Mouse (Mus musculus): Measurements from ENCODE around the gene Wdfy2. TPM values are rescaled to one million over a fixed set of nuclear protein-coding genes. Genes with fewer than 3 reads are reported as not detected.

Wdfy2 gene
- polyA plus RNA-seq, 1 experiment from 2014 or later = 16.9 TPM

DNA sequence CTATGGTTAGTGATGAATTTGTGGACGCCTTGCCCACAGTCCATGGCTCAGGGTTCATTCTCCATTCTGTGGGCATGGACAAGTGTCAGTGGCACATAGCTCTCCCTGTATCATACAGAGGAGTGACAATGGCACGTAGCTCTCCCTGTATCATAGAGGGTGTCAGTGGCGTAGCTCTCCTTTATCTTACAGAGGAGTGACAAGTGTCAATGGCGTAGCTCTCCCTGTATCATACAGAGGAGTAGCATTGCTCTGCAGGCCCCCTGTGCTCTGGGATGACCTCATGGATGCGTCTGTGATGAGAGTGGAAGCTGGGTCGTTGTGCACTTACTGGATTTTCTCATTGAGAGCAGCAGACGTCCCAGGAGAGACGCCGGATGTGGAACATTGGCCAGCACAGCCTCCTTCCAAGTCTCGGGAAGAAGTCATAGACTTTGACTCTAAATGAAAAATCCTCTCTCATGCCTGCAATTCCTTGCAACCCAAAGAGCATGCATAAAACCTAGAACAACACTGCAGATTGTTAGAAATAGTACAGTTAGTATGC is 79.1 kb downstream of the Wdfy2 start:
- WGBS = 93% methylated on average over 10 of the region's 10 CpGs
- Histone ChIP-seq H3K4me1 (ENCODE audit: control insufficient read depth, insufficient read depth, low read length) (no peaks in the 10 kb centered on the region), H3K27me3 (ENCODE audit: control insufficient read depth, insufficient read depth, low read length) (no peaks in the 10 kb centered on the region), H3K9ac (ENCODE audit: low read length) (no peak overlapping the region), H3K9me3 (ENCODE audit: control insufficient read depth, low read length) (no peaks in the 10 kb centered on the region), H3K27ac (ENCODE audit: low read depth, low read length) (no peak overlapping the region), H3K4me2 (ENCODE audit: low read depth) (no peak overlapping the region), H3K36me3 (ENCODE audit: control insufficient read depth, insufficient read depth, low read length) (no peaks in the 10 kb centered on the region), H3K4me3 (ENCODE audit: low read depth, low read length) (no peak overlapping the region)
- ATAC-seq (ENCODE audit: insufficient read depth, low FRiP score, low TSS enrichment) (no peak), DNase-seq (ENCODE audit: low spot score) (no peak)

DNA sequence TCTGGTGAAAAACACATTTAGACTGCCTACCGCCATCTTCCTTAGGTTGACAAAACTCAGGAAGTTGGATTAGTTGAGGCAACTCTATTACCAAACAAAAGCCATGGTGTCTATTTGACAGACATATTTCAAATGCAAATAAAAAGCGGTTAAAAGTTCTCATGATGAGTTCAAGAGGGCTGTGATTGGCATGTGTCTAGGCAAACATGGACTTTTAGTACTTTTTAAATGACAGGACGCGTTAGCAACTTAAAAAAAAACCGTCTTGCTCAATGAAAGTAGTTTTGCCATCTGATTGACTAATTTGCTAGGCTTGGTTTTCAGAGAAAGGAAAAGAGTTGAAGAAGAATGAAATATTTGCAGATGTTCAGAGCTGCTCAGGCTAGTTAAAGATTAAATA is 83.9 kb downstream of the Wdfy2 start:
- ATAC-seq (ENCODE audit: insufficient read depth, low FRiP score, low TSS enrichment) (no peak), DNase-seq (ENCODE audit: low spot score) (no peak)
- H3K4me3 ChIP-seq (ENCODE audit: low read depth, low read length) = no peak overlapping the region
- no peaks in the 10 kb centered on the region for H3K27me3 ChIP-seq (ENCODE audit: control insufficient read depth, insufficient read depth, low read length)
- H3K4me1 ChIP-seq (ENCODE audit: control insufficient read depth, insufficient read depth, low read length) = no peaks in the 10 kb centered on the region
- 92% methylated on average over 5 of the region's 5 CpGs for WGBS
- no peak overlapping the region for H3K27ac ChIP-seq (ENCODE audit: low read depth, low read length)
- H3K9me3 ChIP-seq (ENCODE audit: control insufficient read depth, low read length) = no peaks in the 10 kb centered on the region
- no peak overlapping the region for H3K9ac ChIP-seq (ENCODE audit: low read length)
- H3K4me2 ChIP-seq (ENCODE audit: low read depth) = no peak overlapping the region
- H3K36me3 ChIP-seq (ENCODE audit: control insufficient read depth, insufficient read depth, low read length) = no peaks in the 10 kb centered on the region

DNA sequence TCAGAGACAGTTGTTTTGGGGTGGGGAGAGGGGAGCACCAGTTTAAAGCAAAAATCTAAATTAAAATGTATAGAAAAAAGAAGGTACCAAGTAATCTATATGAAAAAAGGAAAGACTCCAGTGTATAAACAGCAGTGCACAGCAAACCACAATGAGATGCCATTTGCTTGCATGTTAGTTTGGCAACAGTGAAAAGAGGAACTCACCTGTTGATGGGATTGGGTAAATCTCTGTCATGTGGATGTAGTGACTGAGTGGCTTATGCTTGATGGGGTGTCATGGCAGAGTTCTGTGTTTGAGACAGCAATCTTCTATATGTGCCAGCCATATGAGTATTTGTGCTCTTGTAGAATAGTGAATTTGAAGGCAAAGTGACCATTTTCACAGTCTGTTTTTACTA is 85.2 kb downstream of the Wdfy2 start:
- Histone ChIP-seq H3K36me3 (ENCODE audit: control insufficient read depth, insufficient read depth, low read length) (no peaks in the 10 kb centered on the region), H3K27ac (ENCODE audit: low read depth, low read length) (no peak overlapping the region), H3K4me1 (ENCODE audit: control insufficient read depth, insufficient read depth, low read length) (no peaks in the 10 kb centered on the region), H3K9me3 (ENCODE audit: control insufficient read depth, low read length) (no peaks in the 10 kb centered on the region), H3K4me3 (ENCODE audit: low read depth, low read length) (no peak overlapping the region), H3K27me3 (ENCODE audit: control insufficient read depth, insufficient read depth, low read length) (no peaks in the 10 kb centered on the region), H3K9ac (ENCODE audit: low read length) (no peak overlapping the region), H3K4me2 (ENCODE audit: low read depth) (no peak overlapping the region)
- ATAC-seq (ENCODE audit: insufficient read depth, low FRiP score, low TSS enrichment) (no peak), DNase-seq (ENCODE audit: low spot score) (no peak)

DNA sequence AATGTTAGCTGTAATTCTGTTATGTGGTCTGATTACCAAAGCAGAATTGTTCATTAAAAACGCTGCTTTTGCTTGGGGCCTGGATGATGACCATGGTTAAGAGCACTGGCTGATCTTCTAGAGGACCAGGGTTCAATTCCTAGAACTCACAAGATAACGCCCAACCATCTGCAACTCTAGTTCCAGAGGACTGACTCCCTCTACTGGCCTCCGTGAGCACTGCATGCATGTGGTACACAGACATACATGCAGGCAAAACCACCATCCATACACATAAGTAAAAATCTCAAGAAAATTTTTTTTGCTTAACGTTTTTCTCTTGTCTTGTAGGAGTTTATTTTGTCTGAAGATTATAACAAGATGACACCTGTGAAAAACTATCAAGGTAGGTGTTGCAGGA is 87.3 kb downstream of the Wdfy2 start:
- H3K9me3 ChIP-seq (ENCODE audit: control insufficient read depth, low read length) = no peaks in the 10 kb centered on the region
- no peaks in the 10 kb centered on the region for H3K36me3 ChIP-seq (ENCODE audit: control insufficient read depth, insufficient read depth, low read length)
- no peaks in the 10 kb centered on the region for H3K4me1 ChIP-seq (ENCODE audit: control insufficient read depth, insufficient read depth, low read length)
- no peak for ATAC-seq (ENCODE audit: insufficient read depth, low FRiP score, low TSS enrichment)
- H3K4me2 ChIP-seq (ENCODE audit: low read depth) = no peak overlapping the region
- WGBS = 83% methylated on average over 4 of the region's 4 CpGs
- H3K9ac ChIP-seq (ENCODE audit: low read length) = no peak overlapping the region
- no peak for DNase-seq (ENCODE audit: low spot score)
- H3K4me3 ChIP-seq (ENCODE audit: low read depth, low read length) = no peak overlapping the region
- H3K27ac ChIP-seq (ENCODE audit: low read depth, low read length) = no peak overlapping the region
- H3K27me3 ChIP-seq (ENCODE audit: control insufficient read depth, insufficient read depth, low read length) = no peaks in the 10 kb centered on the region

DNA sequence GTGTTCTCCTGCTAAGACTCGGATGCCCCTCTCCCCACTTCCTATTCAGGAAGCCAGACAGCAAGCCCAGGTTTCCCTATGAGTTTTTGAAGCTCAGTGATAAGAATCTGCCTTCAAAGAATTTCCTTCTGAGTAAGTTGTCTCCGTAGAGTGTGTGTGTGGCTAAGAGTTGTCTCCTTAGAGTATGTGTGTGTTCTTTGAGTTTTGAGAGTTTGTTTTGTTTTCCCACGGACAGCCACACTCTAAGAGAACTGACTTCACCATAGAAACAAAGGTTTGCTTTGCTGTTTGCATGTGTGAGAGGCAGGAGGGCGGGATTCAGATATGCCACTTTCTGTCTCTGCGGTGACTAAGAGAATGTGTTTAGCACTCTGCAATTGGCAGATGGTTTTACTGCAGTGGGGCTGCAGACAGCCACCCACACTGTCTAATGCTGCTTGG is 90.6 kb downstream of the Wdfy2 start:
- no peak for ATAC-seq (ENCODE audit: insufficient read depth, low FRiP score, low TSS enrichment)
- 85% methylated on average over 5 of the region's 5 CpGs for WGBS
- Histone ChIP-seq H3K4me2 (ENCODE audit: low read depth) (no peak overlapping the region), H3K27me3 (ENCODE audit: control insufficient read depth, insufficient read depth, low read length) (no peaks in the 10 kb centered on the region), H3K27ac (ENCODE audit: low read depth, low read length) (no peak overlapping the region), H3K4me3 (ENCODE audit: low read depth, low read length) (no peak overlapping the region), H3K4me1 (ENCODE audit: control insufficient read depth, insufficient read depth, low read length) (no peaks in the 10 kb centered on the region), H3K36me3 (ENCODE audit: control insufficient read depth, insufficient read depth, low read length) (no peaks in the 10 kb centered on the region), H3K9me3 (ENCODE audit: control insufficient read depth, low read length) (no peaks in the 10 kb centered on the region), H3K9ac (ENCODE audit: low read length) (no peak overlapping the region; the same call in 1 of the 2 replicates)
- no peak for DNase-seq (ENCODE audit: low spot score)

DNA sequence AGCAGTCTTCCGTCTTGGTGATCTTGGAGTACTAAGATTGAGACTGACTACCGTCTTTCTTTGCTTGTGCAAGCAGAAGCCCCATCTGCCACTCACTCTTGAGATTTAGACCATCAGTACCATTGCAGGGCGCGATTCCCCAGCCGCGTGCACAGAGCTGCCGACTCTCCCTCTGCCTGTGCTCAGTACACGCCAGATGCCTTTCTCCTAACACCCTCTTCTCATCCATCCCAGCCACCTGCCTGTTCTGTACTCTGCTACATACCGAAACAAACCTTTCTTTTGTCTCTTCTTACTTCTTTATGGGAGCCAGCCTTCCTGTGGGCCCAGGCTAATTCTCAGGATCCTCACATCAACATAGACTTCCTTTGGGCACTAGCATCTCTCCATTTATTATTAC is 97.9 kb downstream of the Wdfy2 start:
- no peak overlapping the region for H3K4me2 ChIP-seq (ENCODE audit: low read depth)
- WGBS = 79% methylated on average over 9 of the region's 9 CpGs
- peaks cover 2% of the 10 kb centered on the region; the same call in 1 of the 2 replicates for H3K36me3 ChIP-seq (ENCODE audit: control insufficient read depth, insufficient read depth, low read length)
- ATAC-seq (ENCODE audit: insufficient read depth, low FRiP score, low TSS enrichment) (no peak), DNase-seq (ENCODE audit: low spot score) (no peak)
- no peak overlapping the region for H3K27ac ChIP-seq (ENCODE audit: low read depth, low read length)
- H3K4me1 ChIP-seq (ENCODE audit: control insufficient read depth, insufficient read depth, low read length) = no peaks in the 10 kb centered on the region
- H3K9me3 ChIP-seq (ENCODE audit: control insufficient read depth, low read length) = no peaks in the 10 kb centered on the region; the same call in 1 of the 2 replicates
- no peak overlapping the region for H3K9ac ChIP-seq (ENCODE audit: low read length)
- no peaks in the 10 kb centered on the region for H3K27me3 ChIP-seq (ENCODE audit: control insufficient read depth, insufficient read depth, low read length)
- no peak overlapping the region for H3K4me3 ChIP-seq (ENCODE audit: low read depth, low read length)

DNA sequence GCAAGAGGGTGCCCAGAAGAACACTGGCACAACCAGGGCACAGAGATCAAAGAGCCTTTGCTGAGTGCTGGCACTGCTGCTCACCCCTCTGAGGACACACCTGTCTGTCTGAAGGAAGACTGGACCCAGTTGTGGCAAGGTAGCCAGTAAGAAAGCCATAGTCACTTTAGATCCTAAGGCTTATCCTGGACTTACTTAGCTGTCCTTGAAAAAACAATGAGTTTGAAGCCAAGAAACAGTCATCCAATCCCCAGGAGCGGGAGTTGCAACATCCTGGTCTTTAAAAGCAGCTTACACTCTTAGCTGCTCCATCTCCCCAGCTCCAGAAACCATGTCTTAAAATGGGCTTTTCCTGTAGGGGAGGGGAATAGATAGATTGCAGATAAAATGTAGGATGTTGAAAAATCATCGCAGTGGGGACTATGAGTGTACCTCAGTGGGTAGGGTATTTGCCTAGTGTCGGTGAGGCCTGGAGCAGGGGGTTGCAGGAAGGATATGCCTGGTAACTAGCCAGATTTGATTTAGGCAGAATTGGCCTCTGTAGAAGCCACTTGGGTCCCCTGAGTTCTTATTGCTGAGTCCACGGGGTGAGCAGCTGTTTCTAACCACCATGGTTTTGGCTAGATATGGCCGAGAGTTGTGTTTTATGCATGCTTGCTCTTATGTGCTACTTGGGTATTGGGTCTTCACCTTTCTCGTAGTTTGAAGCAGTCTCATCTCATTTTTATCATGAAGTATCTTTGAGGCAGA is 99.3 kb downstream of the Wdfy2 start:
- Histone ChIP-seq H3K9me3 (ENCODE audit: control insufficient read depth, low read length) (no peaks in the 10 kb centered on the region; the same call in 1 of the 2 replicates), H3K27ac (ENCODE audit: low read depth, low read length) (no peak overlapping the region), H3K4me1 (ENCODE audit: control insufficient read depth, insufficient read depth, low read length) (no peaks in the 10 kb centered on the region), H3K9ac (ENCODE audit: low read length) (no peak overlapping the region), H3K4me3 (ENCODE audit: low read depth, low read length) (no peak overlapping the region), H3K36me3 (ENCODE audit: control insufficient read depth, insufficient read depth, low read length) (peaks cover 2% of the 10 kb centered on the region; the same call in 1 of the 2 replicates), H3K27me3 (ENCODE audit: control insufficient read depth, insufficient read depth, low read length) (no peaks in the 10 kb centered on the region), H3K4me2 (ENCODE audit: low read depth) (no peak overlapping the region)
- 94% methylated on average over 6 of the region's 6 CpGs for whole genome bisulfite sequencing
- DNase-seq (ENCODE audit: low spot score) (no peak), ATAC-seq (ENCODE audit: insufficient read depth, low FRiP score, low TSS enrichment) (no peak)

DNA sequence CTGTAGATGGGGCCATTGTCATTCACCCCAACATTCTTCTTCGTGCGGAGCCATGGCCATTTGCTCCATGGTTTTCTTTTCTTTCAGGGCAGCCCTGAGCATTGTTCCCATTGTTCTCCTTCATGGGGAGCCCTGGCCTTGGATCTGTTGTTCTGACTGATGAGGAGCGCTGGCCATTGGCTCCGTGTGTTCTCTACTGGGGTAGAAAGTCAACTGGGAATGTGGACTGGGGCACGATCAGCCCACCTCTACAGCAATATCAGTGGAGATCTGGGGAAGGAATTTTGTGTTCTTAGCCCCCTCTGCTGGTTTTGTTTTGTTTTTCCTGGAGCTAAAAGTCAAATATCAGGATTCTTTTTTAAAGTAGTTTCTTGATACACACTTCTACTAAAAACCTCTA is 100.2 kb downstream of the Wdfy2 start:
- no peaks in the 10 kb centered on the region; the same call in 1 of the 2 replicates for H3K9me3 ChIP-seq (ENCODE audit: control insufficient read depth, low read length)
- H3K4me1 ChIP-seq (ENCODE audit: control insufficient read depth, insufficient read depth, low read length) = no peaks in the 10 kb centered on the region
- no peaks in the 10 kb centered on the region for H3K27me3 ChIP-seq (ENCODE audit: control insufficient read depth, insufficient read depth, low read length)
- no peak overlapping the region for H3K9ac ChIP-seq (ENCODE audit: low read length)
- no peak for DNase-seq (ENCODE audit: low spot score)
- ATAC-seq (ENCODE audit: insufficient read depth, low FRiP score, low TSS enrichment) = no peak
- peaks cover 2% of the 10 kb centered on the region; the same call in 1 of the 2 replicates for H3K36me3 ChIP-seq (ENCODE audit: control insufficient read depth, insufficient read depth, low read length)
- no peak overlapping the region for H3K4me3 ChIP-seq (ENCODE audit: low read depth, low read length)
- H3K4me2 ChIP-seq (ENCODE audit: low read depth) = no peak overlapping the region
- WGBS = 56% methylated on average over 5 of the region's 5 CpGs
- H3K27ac ChIP-seq (ENCODE audit: low read depth, low read length) = no peak overlapping the region

DNA sequence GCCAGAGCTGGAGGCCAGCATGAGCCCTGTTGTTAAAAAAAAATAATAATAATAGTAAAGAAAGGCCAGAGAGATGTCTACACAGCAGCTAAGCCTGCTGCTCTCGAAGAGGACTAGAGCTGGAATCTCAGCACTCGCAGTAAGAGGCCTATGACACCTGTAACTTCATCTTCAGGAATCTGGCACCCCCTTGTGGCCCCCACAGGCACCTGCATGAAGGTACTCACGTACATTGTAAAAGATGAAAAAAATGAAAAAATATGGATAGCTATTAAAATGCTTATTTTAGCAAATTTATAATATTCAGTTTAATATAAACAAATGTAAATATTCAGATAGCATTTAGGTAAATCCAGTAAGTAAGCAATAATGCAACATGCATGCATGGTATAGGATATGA is 102.0 kb downstream of the Wdfy2 start:
- ATAC-seq (ENCODE audit: insufficient read depth, low FRiP score, low TSS enrichment) (no peak), DNase-seq (ENCODE audit: low spot score) (no peak)
- Histone ChIP-seq H3K36me3 (ENCODE audit: control insufficient read depth, insufficient read depth, low read length) (peaks cover 4% of the 10 kb centered on the region), H3K4me1 (ENCODE audit: control insufficient read depth, insufficient read depth, low read length) (no peaks in the 10 kb centered on the region), H3K27me3 (ENCODE audit: control insufficient read depth, insufficient read depth, low read length) (no peaks in the 10 kb centered on the region), H3K9ac (ENCODE audit: low read length) (no peak overlapping the region), H3K4me3 (ENCODE audit: low read depth, low read length) (no peak overlapping the region), H3K4me2 (ENCODE audit: low read depth) (no peak overlapping the region), H3K27ac (ENCODE audit: low read depth, low read length) (no peak overlapping the region), H3K9me3 (ENCODE audit: control insufficient read depth, low read length) (no peaks in the 10 kb centered on the region; the same call in 1 of the 2 replicates)
- WGBS = 93% methylated on average over 3 of the region's 3 CpGs
